Mouse (Mus musculus) G1E (cell line): ENCODE measurements around the gene Opa1.

Experiments
- CTCF ChIP-seq: IDR thresholded peaks from 2 replicates; pipeline ENCODE4 v1.5.1; 2012; ENCODE audit warnings: low read depth, low read length, inconsistent platforms, mixed read lengths
- GATA1 ChIP-seq: IDR thresholded peaks from 2 replicates; pipeline ENCODE4 v1.6.1; 2012; ENCODE audit warnings: borderline replicate concordance, low read length, inconsistent platforms, mixed read lengths
- GATA2 ChIP-seq: IDR thresholded peaks from 2 replicates; pipeline ENCODE4 v1.6.1; 2012; ENCODE audit warnings: low read depth, low read length, inconsistent platforms, borderline replicate concordance
- POLR2AphosphoS5 ChIP-seq: IDR thresholded peaks from 2 replicates; pipeline ENCODE4 v1.6.1; 2012; ENCODE audit warnings: low read depth, low read length, inconsistent platforms; ENCODE audit not compliant: insufficient replicate concordance
- TAL1 ChIP-seq: conservative IDR thresholded peaks from 2 replicates; pipeline ENCODE4 v1.6.1; 2012; ENCODE audit warnings: low read depth, low read length, inconsistent platforms, mixed read lengths

GRCm38 (mm10) chr16:29689187-29689819 lies 110.2 kb downstream of the Opa1 start:
- TF ChIP-seq GATA1: no peak
- no peak for TF ChIP-seq CTCF
- no peak for TF ChIP-seq TAL1
- no peak for TF ChIP-seq POLR2AphosphoS5
- no peak for TF ChIP-seq GATA2
